Mouse (Mus musculus) liver, embryonic 15.5 days (tissue): ENCODE results near the gene Chmp2a. TPM values are rescaled to one million over a fixed set of nuclear protein-coding genes. Genes with fewer than 3 reads are reported as not detected.
A peak's percentile ranks its signal among the peaks of the same experiment; 100 is the strongest.

Experiments
- ATAC-seq: fragments of 200-750 bp; cut with Nextera tagmentation; 2 replicates; pipeline ENCODE4 v1.8.0; 2017; ENCODE audit warnings: moderate number of reproducible peaks, mild to moderate bottlenecking, moderate library complexity; ENCODE audit not compliant: insufficient read depth
- H3K27ac ChIP-seq: fragments of 300-500 bp; sonication (generic); replicated peaks from 2 replicates; pipeline ENCODE4 v1.5.1; 2015; ENCODE audit warnings: mild to moderate bottlenecking, inconsistent platforms
- H3K27me3 ChIP-seq: fragments of 300-500 bp; sonication (generic); 2 replicates; pipeline ENCODE4 v1.6.1; 2015; ENCODE audit warnings: mild to moderate bottlenecking, inconsistent platforms
- H3K36me3 ChIP-seq: fragments of 300-500 bp; sonication (generic); replicated peaks from 2 replicates; pipeline ENCODE4 v1.6.1; 2015; ENCODE audit warnings: moderate library complexity, mild to moderate bottlenecking, inconsistent platforms
- H3K4me1 ChIP-seq: fragments of 300-500 bp; sonication (generic); replicated peaks from 2 replicates; pipeline ENCODE4 v1.6.1; 2015; ENCODE audit warnings: inconsistent platforms
- H3K4me2 ChIP-seq: fragments of 300-500 bp; sonication (generic); 2 replicates; pipeline ENCODE4 v1.6.1; 2015; ENCODE audit warnings: moderate library complexity, mild to moderate bottlenecking, inconsistent platforms
- H3K4me3 ChIP-seq: fragments of 300-500 bp; sonication (generic); replicated peaks from 2 replicates; pipeline ENCODE4 v1.5.1; 2015; ENCODE audit warnings: mild to moderate bottlenecking, inconsistent platforms
- H3K9ac ChIP-seq: fragments of 300-500 bp; sonication (generic); 2 replicates; pipeline ENCODE4 v1.6.1; 2015; ENCODE audit warnings: moderate library complexity, mild to moderate bottlenecking, inconsistent platforms
- H3K9me3 ChIP-seq: fragments of 300-500 bp; sonication (generic); replicated peaks from 2 replicates; pipeline ENCODE4 v1.6.1; 2016; ENCODE audit warnings: inconsistent platforms
- WGBS: fragments of 180-500 bp; shearing (Covaris S2); methylation state at CpG from one replicate; pipeline ENCODE4 v1.1.7; 2015; ENCODE audit warnings: mixed read lengths; ENCODE audit not compliant: insufficient replicate concordance; 5-methylcytosine and 5-hydroxymethylcytosine counted together
- polyA plus RNA-seq: library from polyadenylated mRNA; unstranded; fragments of >200 nt; fragmentation: Nextera tagmentation; extraction: Ambion mirVana; gene quantifications from 2 replicates; pipeline ENCODE4 v1.2.1, GENCODE M21; 2015

Chmp2a gene
- polyA plus RNA-seq, 1 experiment from 2014 or later = 120 TPM

DNA sequence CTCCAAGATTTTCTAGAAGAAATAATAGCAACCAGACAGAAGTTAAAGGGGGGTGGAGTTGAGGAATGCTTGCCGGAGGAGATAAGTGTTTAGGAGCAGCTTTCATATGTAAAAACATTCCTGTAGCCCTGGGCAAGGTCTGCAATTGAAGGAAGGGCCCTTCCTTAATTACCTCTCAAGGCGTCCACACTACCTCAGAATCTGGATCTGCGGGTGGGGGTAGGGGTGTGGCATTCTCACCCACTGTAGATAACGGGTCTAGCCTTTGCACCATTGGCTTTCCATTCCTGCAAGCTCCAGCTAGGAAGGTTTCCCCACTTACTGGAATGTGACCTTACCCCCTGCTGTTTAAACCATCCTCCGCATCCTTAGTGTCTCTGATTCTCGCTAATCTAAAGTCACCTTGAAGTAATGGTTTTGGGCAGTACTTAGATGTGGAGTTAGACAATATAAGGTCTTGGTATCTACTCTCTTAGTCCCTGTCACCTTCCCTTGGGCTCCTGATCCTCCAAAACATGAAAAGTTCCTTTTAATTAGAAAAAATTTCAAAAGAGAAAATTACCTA lies 20.2 kb downstream of the Chmp2a start:
- no peaks in the 10 kb centered on the region for H3K27me3 ChIP-seq
- no peak for ATAC-seq
- 40% methylated on average over 6 of the region's 6 CpGs for WGBS
- H3K4me2 ChIP-seq = no peak overlapping the region
- H3K27ac ChIP-seq = no peak overlapping the region
- H3K9me3 ChIP-seq = no peaks in the 10 kb centered on the region
- H3K9ac ChIP-seq = no peak overlapping the region
- H3K36me3 ChIP-seq = no peaks in the 10 kb centered on the region
- H3K4me3 ChIP-seq = no peak overlapping the region
- H3K4me1 ChIP-seq = peaks cover 45% of the 10 kb centered on the region

DNA sequence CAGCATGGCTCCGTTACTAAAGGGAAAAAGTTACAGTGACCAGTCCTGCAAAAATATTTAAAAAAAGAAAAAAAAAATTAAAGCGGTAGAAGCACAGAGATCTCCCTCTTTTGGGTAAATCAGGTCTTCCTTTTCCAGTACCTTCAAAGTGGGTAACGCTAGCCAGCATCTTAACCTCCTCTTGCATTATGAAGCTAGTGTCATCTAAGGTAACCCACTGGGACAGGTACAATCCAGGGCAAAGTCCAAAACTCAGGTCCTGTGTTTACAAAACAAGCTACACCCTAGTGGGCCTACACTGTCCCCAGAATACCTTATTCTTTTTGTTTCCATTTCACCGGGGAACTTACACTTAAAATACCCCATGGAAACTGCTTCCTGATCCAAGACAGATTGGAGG lies 20.9 kb downstream of the Chmp2a start:
- Histone ChIP-seq H3K4me1 (peaks cover 49% of the 10 kb centered on the region), H3K9ac (no peak overlapping the region), H3K27me3 (no peaks in the 10 kb centered on the region), H3K36me3 (no peaks in the 10 kb centered on the region), H3K4me3 (no peak overlapping the region), H3K9me3 (no peaks in the 10 kb centered on the region), H3K27ac (no peak overlapping the region), H3K4me2 (no peak overlapping the region)
- WGBS = 63% methylated on average over 4 of the region's 4 CpGs
- ATAC-seq = no peak

DNA sequence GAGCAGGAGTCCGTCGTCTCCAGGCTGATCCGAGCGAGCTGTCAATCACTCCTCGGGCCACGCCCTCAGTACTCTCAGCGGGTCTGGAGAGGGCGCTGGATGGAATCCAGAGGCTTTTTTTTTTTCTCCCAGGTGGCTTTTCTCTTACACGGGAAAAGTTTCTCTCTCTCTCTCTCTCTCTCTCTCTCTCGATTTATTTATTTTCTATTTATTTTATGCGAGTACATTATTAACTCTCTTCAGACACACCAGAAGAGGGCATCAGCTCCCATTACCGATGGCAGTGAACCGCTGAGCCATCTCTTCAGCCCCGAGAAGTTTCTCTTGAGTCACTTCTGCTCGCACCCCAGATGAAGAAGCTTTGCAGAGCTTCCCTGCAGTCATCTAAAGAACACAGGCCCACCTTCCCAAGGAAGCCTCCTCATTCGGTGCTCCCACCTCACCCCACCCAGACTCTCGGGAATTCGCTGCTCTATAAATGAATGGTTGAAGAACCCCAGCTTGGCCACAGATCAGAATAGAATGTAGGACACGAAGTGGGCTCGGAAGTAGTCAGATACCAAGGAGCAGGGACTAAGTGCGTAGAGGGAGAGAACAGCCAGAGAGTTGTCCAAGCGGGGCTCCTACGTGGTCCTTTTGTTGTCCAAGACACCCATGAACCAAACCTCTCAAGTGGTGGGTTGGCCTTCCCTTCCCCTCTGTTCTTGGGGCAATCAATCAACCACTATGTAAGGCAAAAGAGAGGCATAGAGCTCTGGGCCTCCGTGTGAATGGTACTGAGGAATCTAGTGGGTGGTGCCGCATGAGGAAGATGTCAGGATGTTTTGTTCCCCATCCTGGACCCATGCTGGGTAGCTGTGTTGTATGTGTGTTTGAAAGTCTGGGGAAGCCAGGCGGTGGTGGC lies 24.4 kb downstream of the Chmp2a start, which contains the start of gene Zbtb45:
Zbtb45 (minus strand) TSS at position 30 of the 904 bp plus-strand sequence.
- Histone ChIP-seq H3K4me2 (peak within 1 kb of the TSS; percentile 92), H3K27ac (peak within 1 kb of the TSS; percentile 96), H3K4me1 (peaks cover 36% of the 10 kb centered on the region), H3K4me3 (peak within 1 kb of the TSS; percentile 75), H3K9me3 (no peaks in the 10 kb centered on the region), H3K36me3 (peaks cover 31% of the 10 kb centered on the region), H3K9ac (peak within 1 kb of the TSS; percentile 85), H3K27me3 (no peaks in the 10 kb centered on the region)
- 15% methylated on average over 26 of the region's 26 CpGs for WGBS
- ATAC-seq = peak; percentile 88

DNA sequence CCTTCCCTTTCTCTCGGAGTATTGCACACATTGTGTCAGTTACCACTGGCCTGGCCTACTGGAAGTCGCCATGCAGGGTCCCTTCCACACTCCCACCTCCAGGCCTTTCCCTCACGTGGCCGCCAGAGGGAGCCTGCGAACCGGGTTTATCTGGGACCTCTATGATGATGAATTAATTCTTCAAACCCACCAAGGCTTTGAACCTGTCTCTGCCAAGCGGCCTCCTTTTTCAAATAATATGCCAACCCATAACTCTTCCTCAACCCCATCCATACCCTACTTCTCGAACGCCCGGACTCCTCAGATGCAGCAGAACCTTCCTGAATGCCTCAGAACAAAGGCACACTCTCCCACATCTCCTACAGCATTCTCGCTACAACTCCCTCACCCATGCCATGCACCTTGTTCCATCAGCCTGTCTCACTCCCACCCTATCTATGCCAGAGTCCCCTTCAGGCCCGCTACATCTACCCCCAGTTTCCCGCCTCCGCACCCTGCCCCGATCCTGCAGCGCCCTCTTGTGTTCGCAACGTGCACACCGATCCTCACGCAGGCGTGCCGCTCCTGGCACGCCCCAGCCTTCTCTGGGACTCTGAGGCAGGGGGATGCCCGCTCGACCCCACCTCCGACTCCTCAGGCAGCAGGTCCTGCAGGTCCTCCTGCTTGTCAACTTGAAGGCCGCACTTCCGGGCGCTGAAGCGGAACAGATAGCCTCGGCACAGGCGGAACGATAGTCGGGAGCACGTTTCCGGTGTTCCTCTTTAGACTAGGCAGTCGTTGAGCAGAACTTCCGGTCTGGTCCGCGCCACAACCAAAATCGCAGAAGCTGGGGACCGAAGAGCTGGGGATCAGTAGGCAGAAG lies 25.2 kb downstream of the Chmp2a start:
- no peaks in the 10 kb centered on the region for H3K27me3 ChIP-seq
- peaks cover 37% of the 10 kb centered on the region for H3K36me3 ChIP-seq
- WGBS = under 1% methylated on average over 42 of the region's 42 CpGs
- H3K4me3 ChIP-seq = peak overlapping the region; percentile 75
- H3K4me1 ChIP-seq = peaks cover 34% of the 10 kb centered on the region
- ATAC-seq = peak; percentile 87
- peak overlapping the region; percentile 96 for H3K27ac ChIP-seq
- peak overlapping the region; percentile 92 for H3K4me2 ChIP-seq
- H3K9me3 ChIP-seq = no peaks in the 10 kb centered on the region
- H3K9ac ChIP-seq = peak overlapping the region; percentile 85

DNA sequence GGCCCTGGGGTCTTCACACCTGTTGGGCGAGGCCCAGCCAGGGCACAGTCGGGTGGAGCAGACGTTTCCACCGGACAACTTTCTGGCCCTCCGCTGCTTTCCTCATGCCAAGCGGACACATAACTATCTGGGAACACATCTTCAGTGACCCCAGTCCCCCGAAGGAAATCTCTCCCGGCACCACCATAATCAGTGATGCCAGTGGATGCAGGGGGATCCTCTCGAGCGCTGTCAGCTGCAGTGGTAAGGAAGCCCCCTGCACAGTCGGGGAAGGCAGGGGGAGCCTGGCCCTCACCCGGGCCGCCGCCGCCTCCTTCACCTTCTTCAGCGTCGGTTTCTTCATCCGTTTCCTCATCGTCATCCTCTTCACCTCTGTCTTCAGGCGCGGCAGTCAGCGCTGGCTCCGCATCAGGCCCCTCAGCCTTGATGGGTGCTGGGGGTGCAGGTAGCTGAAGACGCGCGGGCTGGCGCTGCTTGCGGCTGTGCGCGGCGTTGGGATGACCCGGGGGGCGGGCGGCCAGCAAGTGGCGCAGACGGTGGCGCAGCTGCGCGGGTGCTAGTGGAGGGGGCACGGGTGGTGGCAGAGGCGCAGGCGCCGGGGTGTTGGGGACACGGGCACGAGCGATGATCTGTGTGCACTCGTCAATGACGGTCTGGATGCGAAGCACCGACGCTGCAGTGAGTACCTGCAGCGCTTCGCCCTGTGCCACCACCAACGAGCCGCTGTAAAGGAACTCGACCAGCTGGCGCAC lies 27.1 kb downstream of the Chmp2a start:
- no peak for ATAC-seq
- no peaks in the 10 kb centered on the region for H3K27me3 ChIP-seq
- H3K9ac ChIP-seq = no peak overlapping the region
- H3K9me3 ChIP-seq = no peaks in the 10 kb centered on the region
- H3K27ac ChIP-seq = no peak overlapping the region
- H3K4me1 ChIP-seq = peaks cover 24% of the 10 kb centered on the region
- WGBS = 83% methylated on average over 57 of the region's 57 CpGs
- H3K4me2 ChIP-seq = no peak overlapping the region
- H3K4me3 ChIP-seq = no peak overlapping the region
- peaks cover 41% of the 10 kb centered on the region for H3K36me3 ChIP-seq

DNA sequence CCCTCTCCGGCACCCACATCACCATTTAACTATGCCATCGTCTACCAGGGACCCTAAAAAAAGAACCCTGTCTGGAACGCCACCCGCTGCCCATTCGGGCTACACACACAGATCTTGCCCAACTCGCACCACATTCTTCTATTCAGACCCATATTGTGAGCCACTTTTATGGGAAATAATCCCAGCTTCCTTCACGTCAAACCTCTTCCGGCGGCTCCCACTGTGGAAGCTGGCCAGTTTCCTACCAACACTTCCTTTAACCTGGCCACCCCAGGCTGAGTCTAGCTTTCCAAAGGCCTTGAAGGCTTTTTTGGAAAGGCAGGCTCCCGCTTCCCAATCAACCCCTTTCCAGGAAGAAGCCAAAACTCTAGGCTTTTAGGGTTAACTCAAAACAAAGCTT lies 28.1 kb downstream of the Chmp2a start:
- H3K36me3 ChIP-seq = peaks cover 41% of the 10 kb centered on the region
- H3K9me3 ChIP-seq = no peaks in the 10 kb centered on the region
- H3K4me3 ChIP-seq = no peak overlapping the region
- H3K4me2 ChIP-seq = no peak overlapping the region
- WGBS = 85% methylated on average over 10 of the region's 10 CpGs
- H3K27me3 ChIP-seq = no peaks in the 10 kb centered on the region
- ATAC-seq = no peak
- no peak overlapping the region for H3K9ac ChIP-seq
- H3K27ac ChIP-seq = no peak overlapping the region
- peaks cover 24% of the 10 kb centered on the region for H3K4me1 ChIP-seq

DNA sequence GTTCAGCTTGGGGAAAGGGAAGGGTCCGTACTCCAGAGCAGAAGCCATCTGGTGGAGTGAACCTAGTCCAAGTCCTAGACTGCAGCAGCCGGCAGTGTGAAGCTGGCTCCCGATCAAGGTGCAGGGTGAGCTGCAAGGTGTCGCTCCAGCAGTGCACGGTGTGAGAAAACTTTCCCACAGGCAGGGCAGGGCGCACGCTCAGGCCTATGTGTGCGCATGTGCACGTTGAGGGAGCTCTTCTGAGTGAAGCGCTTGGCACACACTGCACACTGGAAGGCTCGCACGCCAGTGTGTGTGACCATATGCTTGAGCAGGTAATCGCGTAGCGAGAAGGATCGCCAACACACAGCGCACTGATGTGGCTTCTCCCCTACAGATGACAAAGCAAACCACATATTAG lies 28.6 kb downstream of the Chmp2a start:
- H3K4me2 ChIP-seq = no peak overlapping the region
- H3K9ac ChIP-seq = no peak overlapping the region
- no peaks in the 10 kb centered on the region for H3K27me3 ChIP-seq
- H3K4me3 ChIP-seq = no peak overlapping the region
- 90% methylated on average over 17 of the region's 17 CpGs for WGBS
- peaks cover 41% of the 10 kb centered on the region for H3K36me3 ChIP-seq
- no peak for ATAC-seq
- H3K9me3 ChIP-seq = no peaks in the 10 kb centered on the region
- H3K4me1 ChIP-seq = peaks cover 24% of the 10 kb centered on the region
- H3K27ac ChIP-seq = no peak overlapping the region

DNA sequence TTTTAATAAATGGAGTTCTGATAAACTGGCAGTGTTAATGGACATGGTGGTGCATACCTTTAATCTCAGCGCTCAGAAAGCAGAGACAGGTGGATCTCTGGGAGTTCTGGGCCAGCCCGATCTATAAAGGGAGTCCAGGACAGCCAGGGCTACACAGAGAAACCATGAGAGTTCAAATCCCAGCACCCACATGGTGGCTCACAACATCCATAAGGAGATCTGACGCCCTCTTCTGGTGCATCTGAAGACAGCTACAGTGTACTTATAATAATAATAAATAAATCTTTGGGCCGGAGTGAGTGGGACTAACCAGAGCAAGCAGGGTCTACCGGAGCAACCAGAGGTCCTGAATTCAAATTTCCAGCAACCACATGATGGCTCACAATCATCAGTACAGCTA lies 31.2 kb downstream of the Chmp2a start:
- ATAC-seq = no peak
- WGBS = 69% methylated on average over 5 of the region's 5 CpGs
- peaks cover 40% of the 10 kb centered on the region for H3K36me3 ChIP-seq

DNA sequence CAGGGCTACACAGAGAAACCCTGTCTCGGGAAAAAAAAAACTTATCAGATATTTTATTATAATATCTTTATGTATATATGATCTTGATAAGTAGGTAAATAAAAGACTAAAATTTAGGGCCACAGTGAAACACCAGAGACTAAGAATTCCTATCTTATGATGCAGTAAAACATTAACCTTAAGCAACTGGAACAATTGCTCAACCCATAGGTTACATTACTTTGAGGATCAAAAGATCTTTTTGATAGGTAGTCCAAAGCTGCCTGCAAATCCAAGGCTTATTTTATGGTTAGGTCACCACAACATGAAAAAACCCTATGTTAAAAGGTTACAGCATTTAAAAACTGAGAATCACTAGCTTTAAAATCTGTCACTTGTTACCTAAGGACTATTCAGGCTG lies 33.0 kb downstream of the Chmp2a start:
- WGBS = 31% methylated on average over 1 of the region's 1 CpGs
- Histone ChIP-seq H3K4me3 (no peak overlapping the region), H3K9me3 (no peaks in the 10 kb centered on the region), H3K36me3 (peaks cover 22% of the 10 kb centered on the region), H3K4me2 (no peak overlapping the region), H3K27ac (no peak overlapping the region), H3K27me3 (no peaks in the 10 kb centered on the region; the same call in 1 of the 2 replicates), H3K9ac (no peak overlapping the region), H3K4me1 (no peaks in the 10 kb centered on the region)
- no peak for ATAC-seq

More for the DNA sequence above, 31.2 kb downstream of the Chmp2a start:
- no peak overlapping the region for H3K4me2 ChIP-seq
- H3K27me3 ChIP-seq = no peaks in the 10 kb centered on the region
- no peak overlapping the region for H3K4me3 ChIP-seq
- no peaks in the 10 kb centered on the region for H3K9me3 ChIP-seq
- H3K4me1 ChIP-seq = peaks cover 4% of the 10 kb centered on the region
- H3K9ac ChIP-seq = no peak overlapping the region
- H3K27ac ChIP-seq = no peak overlapping the region

DNA sequence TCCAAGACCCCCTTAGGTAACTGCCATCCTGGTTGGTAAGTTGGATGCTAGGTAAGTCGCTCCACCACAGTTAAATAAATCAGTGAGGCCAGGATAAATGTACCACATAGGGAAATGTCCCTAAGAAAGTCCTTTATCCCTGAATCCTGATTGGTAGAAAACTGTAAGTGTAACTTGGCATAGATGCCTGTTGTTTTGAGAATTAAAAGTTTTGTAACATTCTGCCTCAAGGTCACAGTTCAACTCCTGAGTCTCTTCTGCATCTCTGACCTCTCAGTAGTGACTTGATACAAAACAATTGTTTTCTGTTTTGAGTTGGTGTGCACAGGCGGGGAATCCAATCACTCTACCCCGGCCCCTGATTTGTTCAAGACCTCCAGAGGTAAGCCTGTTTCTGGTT lies 35.8 kb downstream of the Chmp2a start, which contains the start of gene Trim28:
Trim28 (plus strand) TSS at position 264 of the 400 bp plus-strand sequence.
- Histone ChIP-seq H3K4me3 (no peak within 1 kb of the TSS; the same call in 1 of the 2 replicates), H3K27me3 (no peaks in the 10 kb centered on the region; the same call in 1 of the 2 replicates), H3K4me2 (0 out of 2 replicates have a peak within 1 kb of the TSS, but pooled peaks have one; percentile 41), H3K4me1 (no peaks in the 10 kb centered on the region), H3K9ac (no peak within 1 kb of the TSS), H3K27ac (no peak within 1 kb of the TSS), H3K36me3 (peaks cover 1% of the 10 kb centered on the region; the same call in 1 of the 2 replicates), H3K9me3 (no peaks in the 10 kb centered on the region)
- WGBS = 66% methylated on average over 3 of the region's 3 CpGs
- ATAC-seq = no peak
